In the genomic region with DNA sequence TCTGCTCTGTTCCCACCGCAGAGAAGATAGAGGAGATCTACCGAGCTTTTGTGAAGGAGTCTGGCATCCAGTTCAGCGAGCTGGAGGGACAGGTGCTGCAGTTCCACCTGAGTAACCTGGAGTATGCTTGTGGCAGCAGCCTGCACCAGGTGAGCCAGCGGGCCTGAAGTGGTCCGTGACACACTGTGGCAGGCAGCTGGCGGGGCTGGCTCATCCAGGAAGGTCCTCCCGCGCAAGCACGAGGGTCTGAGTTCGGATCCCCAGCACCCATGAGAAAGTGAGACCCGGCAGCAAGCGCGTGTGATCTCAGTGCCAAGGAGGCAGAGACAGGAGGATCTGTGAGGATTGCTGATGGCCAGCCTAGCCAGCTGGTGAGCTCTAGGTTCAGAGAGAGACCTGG, we compare ENCODE assay signal across 24 mouse cellular contexts.
"Had no signal": no experiment of that assay in that cellular context is flagged by ENCODE, and none has a peak within 500 bp of the region (broad histone marks: within the 10 kb centered on the region; RNA-seq: fewer than 3 reads in every experiment).

No protein-coding gene starts in this region.

- H3K4me2 ChIP-seq: heart, embryonic 11.5 days; heart, embryonic 13.5 days; heart, embryonic 15.5 days; hindbrain, embryonic 13.5 days; hindbrain, embryonic 15.5 days; kidney, embryonic 15.5 days; limb, embryonic 12.5 days; liver, embryonic 13.5 days; liver, embryonic 15.5 days had no signal

- H3K36me3 ChIP-seq: liver, embryonic 15.5 days had no signal

- H3K9me3 ChIP-seq: heart, embryonic 13.5 days; heart, embryonic 15.5 days; hindbrain, embryonic 13.5 days; hindbrain, embryonic 15.5 days; kidney, embryonic 15.5 days; limb, embryonic 12.5 days; liver, embryonic 13.5 days; liver, embryonic 15.5 days had no signal

- H3K27ac ChIP-seq: heart, embryonic 13.5 days; heart, embryonic 15.5 days; hindbrain, embryonic 13.5 days; hindbrain, embryonic 15.5 days; hindbrain, postnatal 0 days; kidney, embryonic 15.5 days; kidney, postnatal 0 days; limb, embryonic 12.5 days; liver, embryonic 13.5 days; liver, embryonic 15.5 days had no signal

- H3K4me1 ChIP-seq: heart, embryonic 13.5 days; heart, embryonic 15.5 days; hindbrain, embryonic 13.5 days; hindbrain, embryonic 15.5 days; limb, embryonic 12.5 days; liver, embryonic 15.5 days had no signal

- DNase-seq: forebrain, postnatal 0 days; gastrocnemius, postnatal 14 days; gastrocnemius, postnatal 36 days; heart, adult 18-20 months; kidney, adult 11 months; kidney, adult 2 months; kidney, adult 9 months; kidney, postnatal 14 days; kidney, postnatal 36 days; layer of hippocampus, adult 9-11 months; layer of hippocampus, postnatal 36 days; left cerebral cortex, postnatal 4 days; liver, embryonic 13.5 days had no signal

- H3K27me3 ChIP-seq: heart, embryonic 13.5 days; heart, embryonic 15.5 days; hindbrain, embryonic 13.5 days; hindbrain, embryonic 15.5 days; kidney, embryonic 15.5 days; limb, embryonic 12.5 days; liver, embryonic 13.5 days; liver, embryonic 15.5 days had no signal

- H3K9ac ChIP-seq: forebrain, postnatal 0 days; heart, embryonic 13.5 days; heart, embryonic 15.5 days; hindbrain, embryonic 13.5 days; hindbrain, embryonic 15.5 days; kidney, embryonic 15.5 days; limb, embryonic 12.5 days; liver, embryonic 13.5 days; liver, embryonic 15.5 days had no signal

- ATAC-seq: forebrain, postnatal 0 days; hindbrain, postnatal 0 days; intestine, embryonic 16.5 days had no signal

- H3K4me3 ChIP-seq: heart, embryonic 13.5 days; heart, embryonic 15.5 days; hindbrain, embryonic 13.5 days; hindbrain, embryonic 15.5 days; kidney, embryonic 15.5 days; limb, embryonic 12.5 days; liver, embryonic 13.5 days; liver, embryonic 15.5 days had no signal
